Mouse (Mus musculus): ENCODE data around the gene Smim6. TPM values are rescaled to one million over a fixed set of nuclear protein-coding genes. Genes with fewer than 3 reads are reported as not detected.

Gene Smim6
- polyA plus RNA-seq, 1 experiment from 2014 or later, result 3.3 TPM

- Histone ChIP-seq H3K4me1 (replicated peaks) (0 out of 2 replicates have a peak, but pooled peaks cover 5% of the 10 kb centered on the region), H3K27ac (no peak overlapping the region), H3K27me3 (no peaks in the 10 kb centered on the region), H3K9ac (no peak overlapping the region), H3K9me3 (replicated peaks) (no peaks in the 10 kb centered on the region), H3K4me2 (no peak overlapping the region), H3K4me3 (no peak overlapping the region), H3K36me3 (peaks cover 43% of the 10 kb centered on the region)
- 87% methylated on average over 8 of the region's 8 CpGs for WGBS
- ATAC-seq (replicated peaks; ENCODE audit: insufficient number of reproducible peaks, insufficient read depth, low FRiP score, low read depth), result no peak
Observed at GRCm38 (mm10) chr11:115945247-115945646, 33.4 kb downstream of the Smim6 start.

- ATAC-seq (replicated peaks; ENCODE audit: insufficient number of reproducible peaks, insufficient read depth, low FRiP score, low read depth), result 0 out of 2 replicates have a peak, but pooled peaks have one; percentile 36
- Histone ChIP-seq H3K4me2 (no peak overlapping the region), H3K9ac (no peak overlapping the region), H3K4me3 (no peak overlapping the region), H3K9me3 (replicated peaks) (no peaks in the 10 kb centered on the region), H3K36me3 (peaks cover 44% of the 10 kb centered on the region), H3K27me3 (no peaks in the 10 kb centered on the region), H3K4me1 (replicated peaks) (0 out of 2 replicates have a peak, but pooled peaks cover 5% of the 10 kb centered on the region), H3K27ac (peak overlapping the region; percentile 52)
- WGBS, result 79% methylated on average over 9 of the region's 9 CpGs
Observed at GRCm38 (mm10) chr11:115946221-115946828, 34.5 kb downstream of the Smim6 start.

GRCm38 (mm10) chr11:115948316-115948715 lies 36.5 kb downstream of the Smim6 start:
- Histone ChIP-seq H3K36me3 (peaks cover 43% of the 10 kb centered on the region), H3K9me3 (replicated peaks) (no peaks in the 10 kb centered on the region), H3K27me3 (no peaks in the 10 kb centered on the region), H3K9ac (no peak overlapping the region), H3K4me1 (replicated peaks) (0 out of 2 replicates have a peak, but pooled peaks cover 11% of the 10 kb centered on the region), H3K4me3 (no peak overlapping the region), H3K4me2 (no peak overlapping the region), H3K27ac (no peak overlapping the region)
- WGBS, result 86% methylated on average over 9 of the region's 9 CpGs
- no peak for ATAC-seq (replicated peaks; ENCODE audit: insufficient number of reproducible peaks, insufficient read depth, low FRiP score, low read depth)

- no peaks in the 10 kb centered on the region for H3K27me3 ChIP-seq
- no peak overlapping the region for H3K4me2 ChIP-seq
- no peak overlapping the region for H3K9ac ChIP-seq
- WGBS, result 82% methylated on average over 2 of the region's 2 CpGs
- H3K4me3 ChIP-seq, result no peak overlapping the region
- ATAC-seq (replicated peaks; ENCODE audit: insufficient number of reproducible peaks, insufficient read depth, low FRiP score, low read depth), result no peak
- H3K4me1 ChIP-seq (replicated peaks), result 0 out of 2 replicates have a peak, but pooled peaks cover 17% of the 10 kb centered on the region
- H3K36me3 ChIP-seq, result peaks cover 58% of the 10 kb centered on the region
- no peaks in the 10 kb centered on the region for H3K9me3 ChIP-seq (replicated peaks)
- no peak overlapping the region for H3K27ac ChIP-seq
Observed at GRCm38 (mm10) chr11:115950719-115951118, 38.9 kb downstream of the Smim6 start.

- WGBS, result 69% methylated on average over 5 of the region's 5 CpGs
- H3K36me3 ChIP-seq, result peaks cover 52% of the 10 kb centered on the region
- ATAC-seq (replicated peaks; ENCODE audit: insufficient number of reproducible peaks, insufficient read depth, low FRiP score, low read depth), result no peak
Observed at GRCm38 (mm10) chr11:115954712-115955111, 42.9 kb downstream of the Smim6 start.

GRCm38 (mm10) chr11:115955195-115955858 lies 43.5 kb downstream of the Smim6 start:
- Histone ChIP-seq H3K4me3 (no peak overlapping the region), H3K9ac (no peak overlapping the region), H3K36me3 (peaks cover 56% of the 10 kb centered on the region), H3K9me3 (replicated peaks) (no peaks in the 10 kb centered on the region), H3K4me1 (replicated peaks) (0 out of 2 replicates have a peak, but pooled peaks cover 12% of the 10 kb centered on the region), H3K27me3 (no peaks in the 10 kb centered on the region), H3K27ac (0 out of 2 replicates have a peak overlapping the region, but pooled peaks have one; percentile 22), H3K4me2 (no peak overlapping the region)
- no peak for ATAC-seq (replicated peaks; ENCODE audit: insufficient number of reproducible peaks, insufficient read depth, low FRiP score, low read depth)
- 67% methylated on average over 10 of the region's 10 CpGs for WGBS

More at GRCm38 (mm10) chr11:115954712-115955111, 42.9 kb downstream of the Smim6 start:
- no peak overlapping the region for H3K4me3 ChIP-seq
- H3K27ac ChIP-seq, result no peak overlapping the region
- no peaks in the 10 kb centered on the region for H3K27me3 ChIP-seq
- no peak overlapping the region for H3K9ac ChIP-seq
- H3K4me2 ChIP-seq, result no peak overlapping the region
- 0 out of 2 replicates have a peak, but pooled peaks cover 15% of the 10 kb centered on the region for H3K4me1 ChIP-seq (replicated peaks)
- no peaks in the 10 kb centered on the region for H3K9me3 ChIP-seq (replicated peaks)

- H3K4me3 ChIP-seq, result no peak overlapping the region
- H3K27ac ChIP-seq, result peak overlapping the region; percentile 16; the same call in 1 of the 2 replicates
- no peak for ATAC-seq (replicated peaks; ENCODE audit: insufficient number of reproducible peaks, insufficient read depth, low FRiP score, low read depth)
- H3K27me3 ChIP-seq, result no peaks in the 10 kb centered on the region
- no peak overlapping the region for H3K4me2 ChIP-seq
- WGBS, result 65% methylated on average over 4 of the region's 4 CpGs
- no peak overlapping the region for H3K9ac ChIP-seq
- no peaks in the 10 kb centered on the region for H3K9me3 ChIP-seq (replicated peaks)
- 0 out of 2 replicates have a peak, but pooled peaks cover 12% of the 10 kb centered on the region for H3K4me1 ChIP-seq (replicated peaks)
- H3K36me3 ChIP-seq, result peaks cover 57% of the 10 kb centered on the region
Observed at GRCm38 (mm10) chr11:115956453-115956852, 44.6 kb downstream of the Smim6 start.

GRCm38 (mm10) chr11:115957971-115958370 lies 46.2 kb downstream of the Smim6 start:
- Histone ChIP-seq H3K4me1 (replicated peaks) (0 out of 2 replicates have a peak, but pooled peaks cover 6% of the 10 kb centered on the region), H3K27me3 (no peaks in the 10 kb centered on the region), H3K27ac (0 out of 2 replicates have a peak overlapping the region, but pooled peaks have one; percentile 16), H3K9me3 (replicated peaks) (no peaks in the 10 kb centered on the region), H3K4me3 (no peak overlapping the region), H3K36me3 (peaks cover 64% of the 10 kb centered on the region), H3K9ac (no peak overlapping the region), H3K4me2 (no peak overlapping the region)
- 67% methylated on average over 7 of the region's 7 CpGs for WGBS
- no peak for ATAC-seq (replicated peaks; ENCODE audit: insufficient number of reproducible peaks, insufficient read depth, low FRiP score, low read depth)

GRCm38 (mm10) chr11:115959018-115959417 lies 47.2 kb downstream of the Smim6 start:
- Histone ChIP-seq H3K36me3 (peaks cover 67% of the 10 kb centered on the region), H3K9ac (no peak overlapping the region), H3K27me3 (no peaks in the 10 kb centered on the region), H3K4me1 (replicated peaks) (0 out of 2 replicates have a peak, but pooled peaks cover 6% of the 10 kb centered on the region), H3K9me3 (replicated peaks) (no peaks in the 10 kb centered on the region), H3K4me2 (no peak overlapping the region), H3K27ac (no peak overlapping the region), H3K4me3 (no peak overlapping the region)
- WGBS, result 96% methylated on average over 9 of the region's 9 CpGs
- no peak for ATAC-seq (replicated peaks; ENCODE audit: insufficient number of reproducible peaks, insufficient read depth, low FRiP score, low read depth)

GRCm38 (mm10) chr11:115962651-115963412 lies 51.0 kb downstream of the Smim6 start:
- H3K9me3 ChIP-seq (replicated peaks), result no peaks in the 10 kb centered on the region
- ATAC-seq (replicated peaks; ENCODE audit: insufficient number of reproducible peaks, insufficient read depth, low FRiP score, low read depth), result no peak
- H3K4me1 ChIP-seq (replicated peaks), result peaks cover 8% of the 10 kb centered on the region; the same call in 1 of the 2 replicates
- H3K4me2 ChIP-seq, result no peak overlapping the region
- 94% methylated on average over 9 of the region's 9 CpGs for WGBS
- no peak overlapping the region for H3K4me3 ChIP-seq
- peaks cover 62% of the 10 kb centered on the region for H3K36me3 ChIP-seq
- no peaks in the 10 kb centered on the region for H3K27me3 ChIP-seq
- H3K9ac ChIP-seq, result no peak overlapping the region
- H3K27ac ChIP-seq, result no peak overlapping the region

Measured in heart, embryonic 15.5 days (tissue).